Mouse (Mus musculus): Measurements from ENCODE around the gene Ppp6r2. TPM values are rescaled to one million over a fixed set of nuclear protein-coding genes. Genes with fewer than 3 reads are reported as not detected.

Gene Ppp6r2
- polyA plus RNA-seq, 1 experiment, result 18.4 TPM

DNA sequence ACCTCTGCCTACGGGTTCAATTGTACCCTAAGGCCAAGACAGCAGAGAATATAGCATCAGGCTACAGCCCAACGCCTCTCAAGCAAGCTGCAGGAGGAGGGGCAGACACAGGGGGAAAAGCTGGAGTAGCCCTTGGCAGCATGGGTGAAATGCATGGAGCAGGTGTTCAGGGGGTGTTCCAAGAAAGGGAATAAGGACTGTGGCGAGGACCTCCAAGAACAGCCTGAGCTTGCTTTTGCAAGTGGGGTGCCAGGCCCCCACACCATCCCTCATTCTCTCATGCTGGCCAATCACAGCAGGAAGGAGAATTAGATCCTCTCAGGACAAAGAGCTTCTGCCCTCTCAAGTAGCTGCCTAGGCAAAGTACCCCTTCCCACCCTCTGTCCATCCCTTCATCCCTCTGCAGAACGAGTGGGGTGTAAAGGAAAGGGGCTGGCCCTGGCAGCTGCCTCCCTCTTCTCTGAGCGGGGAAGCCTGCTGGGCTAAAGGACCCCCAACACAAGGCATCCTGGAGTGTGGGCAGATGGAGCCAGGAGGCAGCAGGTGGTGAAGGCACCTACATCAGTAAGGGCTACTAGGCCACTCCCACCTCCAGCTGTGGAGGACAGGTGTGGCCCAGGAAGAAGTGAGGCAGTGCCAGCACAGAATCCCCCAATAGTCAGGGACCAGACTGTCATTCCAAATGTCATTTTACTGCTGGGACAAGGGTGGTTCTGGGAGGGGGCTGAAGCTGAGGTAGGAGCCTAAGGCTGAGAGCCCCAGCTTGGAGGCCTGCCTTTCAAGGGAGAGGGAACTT, 27.0 kb upstream of the Ppp6r2 start:
- Histone ChIP-seq H3K4me3 (ENCODE audit: insufficient read depth, poor library complexity, severe bottlenecking) (no peak overlapping the region), H3K36me3 (ENCODE audit: control insufficient read depth, insufficient read depth) (no peaks in the 10 kb centered on the region)

GRCm38 (mm10) chr15:89184937-89185227, 26.5 kb upstream of the Ppp6r2 start:
- no peaks in the 10 kb centered on the region for H3K27me3 ChIP-seq (ENCODE audit: control insufficient read depth, insufficient read depth, insufficient read length)
- peaks cover 2% of the 10 kb centered on the region for H3K79me3 ChIP-seq (ENCODE audit: low read depth)
- H3K4me3 ChIP-seq (ENCODE audit: insufficient read depth, poor library complexity, severe bottlenecking), result no peak overlapping the region
- H3K36me3 ChIP-seq (ENCODE audit: control insufficient read depth, insufficient read depth), result no peaks in the 10 kb centered on the region
- H3ac ChIP-seq (ENCODE audit: control insufficient read depth, insufficient read length, low read depth), result no peak overlapping the region
- peaks cover 7% of the 10 kb centered on the region for H3K79me2 ChIP-seq (ENCODE audit: control insufficient read depth, insufficient read depth)
- TF ChIP-seq CEBPB (IDR thresholded peaks at IDR 0.05; ENCODE audit: low read depth) (no peak), MAX (IDR thresholded peaks at IDR 0.05) (no peak), FOSL1 (IDR thresholded peaks at IDR 0.05; ENCODE audit: insufficient read depth, low read length, poor library complexity, severe bottlenecking) (no peak), CTCF (IDR thresholded peaks at IDR 0.05; ENCODE audit: control insufficient read depth, insufficient read depth, insufficient read length) (no peak), MYOG (IDR thresholded peaks at IDR 0.05; ENCODE audit: control insufficient read depth, extremely low read depth, insufficient read length) (no peak), MYOD1 (IDR thresholded peaks at IDR 0.05; ENCODE audit: control insufficient read depth, insufficient read length, low read depth) (no peak), USF1 (IDR thresholded peaks at IDR 0.05; ENCODE audit: low read depth) (no peak)

More for the DNA sequence above, 27.0 kb upstream of the Ppp6r2 start:
- TF ChIP-seq USF1 (IDR thresholded peaks at IDR 0.05; ENCODE audit: low read depth) (no peak), FOSL1 (IDR thresholded peaks at IDR 0.05; ENCODE audit: insufficient read depth, low read length, poor library complexity, severe bottlenecking) (no peak), CEBPB (IDR thresholded peaks at IDR 0.05; ENCODE audit: low read depth) (no peak), MYOD1 (IDR thresholded peaks at IDR 0.05; ENCODE audit: control insufficient read depth, insufficient read length, low read depth) (no peak), MAX (IDR thresholded peaks at IDR 0.05) (no peak), CTCF (IDR thresholded peaks at IDR 0.05; ENCODE audit: control insufficient read depth, insufficient read depth, insufficient read length) (no peak), MYOG (IDR thresholded peaks at IDR 0.05; ENCODE audit: control insufficient read depth, extremely low read depth, insufficient read length) (no peak)
- Histone ChIP-seq H3K27me3 (ENCODE audit: control insufficient read depth, insufficient read depth, insufficient read length) (no peaks in the 10 kb centered on the region), H3K79me2 (ENCODE audit: control insufficient read depth, insufficient read depth) (peaks cover 13% of the 10 kb centered on the region), H3ac (ENCODE audit: control insufficient read depth, insufficient read length, low read depth) (no peak overlapping the region), H3K79me3 (ENCODE audit: low read depth) (peaks cover 7% of the 10 kb centered on the region)

GRCm38 (mm10) chr15:89195261-89195681, 16.1 kb upstream of the Ppp6r2 start:
- H3K4me3 ChIP-seq (ENCODE audit: insufficient read depth, poor library complexity, severe bottlenecking), result peak overlapping the region; percentile 99
- no peak for TF ChIP-seq CTCF (IDR thresholded peaks at IDR 0.05; ENCODE audit: control insufficient read depth, insufficient read depth, insufficient read length)
- H3K79me3 ChIP-seq (ENCODE audit: low read depth), result no peaks in the 10 kb centered on the region
- no peaks in the 10 kb centered on the region for H3K79me2 ChIP-seq (ENCODE audit: control insufficient read depth, insufficient read depth)
- H3K27me3 ChIP-seq (ENCODE audit: control insufficient read depth, insufficient read depth, insufficient read length), result no peaks in the 10 kb centered on the region
- peak overlapping the region; percentile 62 for H3ac ChIP-seq (ENCODE audit: control insufficient read depth, insufficient read length, low read depth)
- no peaks in the 10 kb centered on the region for H3K36me3 ChIP-seq (ENCODE audit: control insufficient read depth, insufficient read depth)

DNA sequence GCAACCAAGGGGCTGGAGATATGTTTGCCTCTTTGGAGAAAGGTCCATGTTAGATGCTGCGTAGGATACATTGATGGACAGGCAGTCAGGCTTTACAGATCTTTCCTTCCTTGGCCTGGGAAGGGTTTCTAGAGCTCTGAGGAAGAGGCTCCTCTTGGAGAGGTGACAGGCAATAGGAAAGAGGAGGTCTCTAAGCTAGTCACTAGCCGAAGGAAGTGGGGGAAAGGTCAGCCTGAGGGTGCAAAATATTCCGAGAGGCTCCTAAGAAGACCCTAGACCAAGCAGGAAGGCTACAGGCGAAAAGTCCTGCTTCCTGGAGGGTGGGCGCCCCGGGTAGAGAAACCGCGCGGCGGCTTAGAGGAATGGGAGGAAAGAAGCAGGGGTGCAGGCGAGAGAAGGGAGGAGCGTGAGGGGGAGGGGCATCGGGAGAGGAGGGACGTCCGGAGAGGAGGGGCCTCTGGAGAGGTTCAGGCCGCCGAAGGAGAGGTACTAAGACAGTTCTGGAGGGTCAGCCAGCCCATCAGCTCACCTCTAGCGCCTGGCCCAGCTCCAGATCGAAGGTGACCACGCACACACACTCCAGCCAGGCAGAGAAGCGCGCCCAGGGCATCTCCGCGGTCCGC, 15.6 kb upstream of the Ppp6r2 start:
- no peaks in the 10 kb centered on the region for H3K36me3 ChIP-seq (ENCODE audit: control insufficient read depth, insufficient read depth)
- peak overlapping the region; percentile 99 for H3ac ChIP-seq (ENCODE audit: control insufficient read depth, insufficient read length, low read depth)
- TF ChIP-seq CEBPB (IDR thresholded peaks at IDR 0.05; ENCODE audit: low read depth) (no peak), FOSL1 (IDR thresholded peaks at IDR 0.05; ENCODE audit: insufficient read depth, low read length, poor library complexity, severe bottlenecking) (no peak), CTCF (IDR thresholded peaks at IDR 0.05; ENCODE audit: control insufficient read depth, insufficient read depth, insufficient read length) (no peak), MAX (IDR thresholded peaks at IDR 0.05) (no peak), USF1 (IDR thresholded peaks at IDR 0.05; ENCODE audit: low read depth) (no peak), MYOD1 (IDR thresholded peaks at IDR 0.05; ENCODE audit: control insufficient read depth, insufficient read length, low read depth) (no peak), MYOG (IDR thresholded peaks at IDR 0.05; ENCODE audit: control insufficient read depth, extremely low read depth, insufficient read length) (no peak)
- peak overlapping the region; percentile 99 for H3K4me3 ChIP-seq (ENCODE audit: insufficient read depth, poor library complexity, severe bottlenecking)
- no peaks in the 10 kb centered on the region for H3K27me3 ChIP-seq (ENCODE audit: control insufficient read depth, insufficient read depth, insufficient read length)
- no peaks in the 10 kb centered on the region for H3K79me3 ChIP-seq (ENCODE audit: low read depth)
- H3K79me2 ChIP-seq (ENCODE audit: control insufficient read depth, insufficient read depth), result no peaks in the 10 kb centered on the region

- TF ChIP-seq MYOG (IDR thresholded peaks at IDR 0.05; ENCODE audit: control insufficient read depth, extremely low read depth, insufficient read length) (no peak), MAX (IDR thresholded peaks at IDR 0.05) (peak; percentile 86), CTCF (IDR thresholded peaks at IDR 0.05; ENCODE audit: control insufficient read depth, insufficient read depth, insufficient read length) (peak; percentile 96), FOSL1 (IDR thresholded peaks at IDR 0.05; ENCODE audit: insufficient read depth, low read length, poor library complexity, severe bottlenecking) (no peak), USF1 (IDR thresholded peaks at IDR 0.05; ENCODE audit: low read depth) (no peak), MYOD1 (IDR thresholded peaks at IDR 0.05; ENCODE audit: control insufficient read depth, insufficient read length, low read depth) (no peak), CEBPB (IDR thresholded peaks at IDR 0.05; ENCODE audit: low read depth) (no peak)
- no peaks in the 10 kb centered on the region for H3K79me3 ChIP-seq (ENCODE audit: low read depth)
- peak within 1 kb of the TSS; percentile 99 for H3ac ChIP-seq (ENCODE audit: control insufficient read depth, insufficient read length, low read depth)
- no peaks in the 10 kb centered on the region for H3K36me3 ChIP-seq (ENCODE audit: control insufficient read depth, insufficient read depth)
- H3K79me2 ChIP-seq (ENCODE audit: control insufficient read depth, insufficient read depth), result no peaks in the 10 kb centered on the region
- peak within 1 kb of the TSS; percentile 99 for H3K4me3 ChIP-seq (ENCODE audit: insufficient read depth, poor library complexity, severe bottlenecking)
- H3K27me3 ChIP-seq (ENCODE audit: control insufficient read depth, insufficient read depth, insufficient read length), result no peaks in the 10 kb centered on the region
These were observed 15.0 kb upstream of the Ppp6r2 start, which contains the start of gene Dennd6b for GRCm38 (mm10) chr15:89196313-89196706. Gene Dennd6b (minus strand): TSS chr15:89196496.

Measured in C2C12 (cell line).